Comparison of ENCODE assay signal across 24 mouse cellular contexts in genomic region chr13:90754451-90754850, GRCm38 (mm10).
DNase-seq lines count a peak whose midpoint lies in the region; ATAC-seq and TF ChIP-seq lines count a peak whose summit lies in the region.
"Had no signal": no experiment of that assay in that cellular context is flagged by ENCODE, and none has a peak within 500 bp of the region (broad histone marks: within the 10 kb centered on the region; RNA-seq: fewer than 3 reads in every experiment).

No protein-coding gene starts in this region.

- ATAC-seq in heart, embryonic 13.5 days (ENCODE audit: extremely low read depth, insufficient number of reproducible peaks, low FRiP score, low TSS enrichment), result no peak
- ATAC-seq in lung, postnatal 0 days, result peak; percentile 57
- ATAC-seq: activated CD4-positive, CD25-positive, alpha-beta regulatory T cell, adult 4 months; CD4-positive, CD25-positive, alpha-beta regulatory T cell, adult 4 months; forebrain, embryonic 13.5 days; forebrain, embryonic 15.5 days; Patski had no signal

- H3K9ac ChIP-seq in heart, adult 2 months (ENCODE audit: low read depth, low read length), result no peak overlapping the region
- H3K9ac ChIP-seq in heart, embryonic 13.5 days, result 0 out of 2 replicates have a peak overlapping the region, but pooled peaks have one; percentile 24
- H3K9ac ChIP-seq in lung, postnatal 0 days (replicated peaks; ENCODE audit: low read depth), result no peak overlapping the region
- H3K9ac ChIP-seq: embryonic facial prominence, embryonic 12.5 days; forebrain, embryonic 13.5 days; forebrain, embryonic 15.5 days had no signal

- no peak overlapping the region for H3K4me3 ChIP-seq in heart, embryonic 10.5 days
- H3K4me3 ChIP-seq in heart, adult 2 months, result no peak overlapping the region
- H3K4me3 ChIP-seq in heart, embryonic 13.5 days, result no peak overlapping the region
- no peak overlapping the region for H3K4me3 ChIP-seq in lung, postnatal 0 days (ENCODE audit: low read depth, low read length)
- H3K4me3 ChIP-seq: embryonic facial prominence, embryonic 10.5 days; embryonic facial prominence, embryonic 12.5 days; forebrain, embryonic 13.5 days; forebrain, embryonic 15.5 days had no signal

- H3K9me3 ChIP-seq in heart, embryonic 10.5 days, result no peaks in the 10 kb centered on the region
- no peaks in the 10 kb centered on the region for H3K9me3 ChIP-seq in heart, embryonic 13.5 days
- no peaks in the 10 kb centered on the region for H3K9me3 ChIP-seq in lung, postnatal 0 days (ENCODE audit: low read length)
- H3K9me3 ChIP-seq: embryonic facial prominence, embryonic 10.5 days; embryonic facial prominence, embryonic 12.5 days; forebrain, embryonic 13.5 days; forebrain, embryonic 15.5 days; G1E had no signal

- intact Hi-C loops in heart, adult 2 months (cut with DNase I), result no loop called here
- intact Hi-C loops in heart, postnatal 14 days (cut with DNase I), result no loop called here

- H3K36me3 ChIP-seq in heart, embryonic 10.5 days, result no peaks in the 10 kb centered on the region
- no peaks in the 10 kb centered on the region for H3K36me3 ChIP-seq in heart, adult 2 months (ENCODE audit: control insufficient read depth, insufficient read depth, low read length)
- no peaks in the 10 kb centered on the region for H3K36me3 ChIP-seq in heart, embryonic 13.5 days
- H3K36me3 ChIP-seq in lung, postnatal 0 days (ENCODE audit: insufficient read depth, low read length), result no peaks in the 10 kb centered on the region
- H3K36me3 ChIP-seq: embryonic facial prominence, embryonic 10.5 days; embryonic facial prominence, embryonic 12.5 days; forebrain, embryonic 15.5 days; G1E had no signal

- WGBS in heart, embryonic 10.5 days, result 60% methylated on average over 3 of the region's 3 CpGs
- WGBS in heart, adult 2 months, result 89% methylated on average over 3 of the region's 3 CpGs
- 43% methylated on average over 3 of the region's 3 CpGs for WGBS in heart, embryonic 13.5 days
- WGBS in lung, postnatal 0 days, result 48% methylated on average over 3 of the region's 3 CpGs

- H3K4me1 ChIP-seq in heart, embryonic 10.5 days, result peaks cover 8% of the 10 kb centered on the region
- no peaks in the 10 kb centered on the region for H3K4me1 ChIP-seq in heart, adult 2 months (ENCODE audit: control insufficient read depth, insufficient read depth, low read length)
- peaks cover 20% of the 10 kb centered on the region for H3K4me1 ChIP-seq in heart, embryonic 13.5 days
- H3K4me1 ChIP-seq in lung, postnatal 0 days (ENCODE audit: insufficient read depth, low read depth, low read length), result no peaks in the 10 kb centered on the region
- H3K4me1 ChIP-seq: embryonic facial prominence, embryonic 10.5 days; embryonic facial prominence, embryonic 12.5 days; forebrain, embryonic 13.5 days; forebrain, embryonic 15.5 days had no signal

- no peak for TF ChIP-seq CTCF in heart, adult 2 months (IDR thresholded peaks at IDR 0.05)
- no peak for TF ChIP-seq CTCF in lung, postnatal 0 days (IDR thresholded peaks at IDR 0.05)

- no peaks in the 10 kb centered on the region for H3K79me2 ChIP-seq in heart, adult 2 months (replicated peaks; ENCODE audit: control insufficient read depth, insufficient read depth, low read length)

- no peak for TF ChIP-seq POLR2A in heart, adult 2 months (IDR thresholded peaks at IDR 0.05; ENCODE audit: insufficient read depth, low read depth, low read length)

- peak overlapping the region; percentile 54; the same call in 1 of the 2 replicates for H3K27ac ChIP-seq in heart, embryonic 10.5 days
- H3K27ac ChIP-seq in heart, adult 2 months, result no peak overlapping the region
- 0 out of 2 replicates have a peak overlapping the region, but pooled peaks have one; percentile 20 for H3K27ac ChIP-seq in heart, embryonic 13.5 days (replicated peaks)
- H3K27ac ChIP-seq in lung, postnatal 0 days (ENCODE audit: low read length), result no peak overlapping the region
- H3K27ac ChIP-seq: embryonic facial prominence, embryonic 10.5 days; embryonic facial prominence, embryonic 12.5 days; forebrain, embryonic 13.5 days; forebrain, embryonic 15.5 days had no signal

- H3K4me2 ChIP-seq in heart, embryonic 13.5 days, result no peak overlapping the region
- H3K4me2 ChIP-seq in lung, postnatal 0 days (replicated peaks; ENCODE audit: low read depth, low read length), result no peak overlapping the region
- H3K4me2 ChIP-seq: embryonic facial prominence, embryonic 12.5 days; forebrain, embryonic 13.5 days; forebrain, embryonic 15.5 days had no signal

- TF ChIP-seq EP300 in heart, adult 2 months (IDR thresholded peaks at IDR 0.05; ENCODE audit: insufficient read depth, low read depth, low read length), result no peak
- TF ChIP-seq EP300 in lung, postnatal 0 days (IDR thresholded peaks at IDR 0.05), result peak; percentile 66

- H3K27me3 ChIP-seq in heart, embryonic 10.5 days (ENCODE audit: insufficient read depth, poor library complexity, severe bottlenecking), result no peaks in the 10 kb centered on the region
- no peaks in the 10 kb centered on the region for H3K27me3 ChIP-seq in heart, adult 2 months (ENCODE audit: control insufficient read depth, insufficient read depth, low read length)
- H3K27me3 ChIP-seq in heart, embryonic 13.5 days (replicated peaks), result no peaks in the 10 kb centered on the region
- no peaks in the 10 kb centered on the region for H3K27me3 ChIP-seq in lung, postnatal 0 days (replicated peaks; ENCODE audit: insufficient read depth, low read length)
- H3K27me3 ChIP-seq: CH12.LX; embryonic facial prominence, embryonic 12.5 days; forebrain, embryonic 13.5 days; forebrain, embryonic 15.5 days; Patski had no signal

- no peak for DNase-seq in heart, embryonic 10.5 days (ENCODE audit: low spot score)
- no peak for DNase-seq in heart, adult 2 months
- DNase-seq in heart, postnatal 14 days, result no peak
- peak; percentile 7 for DNase-seq in lung, postnatal 0 days (ENCODE audit: low spot score)
- no peak for DNase-seq in lung, postnatal 10 days
- DNase-seq: adrenal gland, adult 8-10 months; adrenal gland, postnatal 14 days; adrenal gland, postnatal 36 days; B cell, adult 2 months; cerebellum, adult 11-12 months; cerebellum, adult 2 months; cerebellum, adult 9-10 months; cerebellum, postnatal 10 days; cerebellum, postnatal 25 days had no signal

Comparison
In these comparisons a context has a peak if more than half of its experiments do, and no peak if none do; other contexts are left out.
1. H3K27ac ChIP-seq: peak in heart, embryonic 10.5 days (single experiment) and heart, embryonic 13.5 days (single experiment); none in heart, adult 2 months (single experiment) and lung, postnatal 0 days (single experiment).